Mouse (Mus musculus) bone marrow, adult 2 months (tissue): ENCODE measurements at regions not wholly inside any gene's neighbourhood (a gene's known extent, or its start where the extent isn't known, plus 50 kb on each side); places are given as distances from the start of the nearest gene placed in this dataset.

ENCODE experiments used
- CTCF ChIP-seq: fragments of 200-500 bp; IDR thresholded peaks from 2 replicates; pipeline ENCODE4 v1.5.1; 2011; ENCODE audit warnings: low read length, control low read depth; ENCODE audit not compliant: control insufficient read depth, insufficient read depth
- POLR2A ChIP-seq: fragments of 200-500 bp; IDR thresholded peaks from 2 replicates; pipeline ENCODE4 v1.6.1; 2011; ENCODE audit warnings: low read depth, mild to moderate bottlenecking, control low read depth, low read length, borderline replicate concordance; ENCODE audit not compliant: control insufficient read depth

DNA sequence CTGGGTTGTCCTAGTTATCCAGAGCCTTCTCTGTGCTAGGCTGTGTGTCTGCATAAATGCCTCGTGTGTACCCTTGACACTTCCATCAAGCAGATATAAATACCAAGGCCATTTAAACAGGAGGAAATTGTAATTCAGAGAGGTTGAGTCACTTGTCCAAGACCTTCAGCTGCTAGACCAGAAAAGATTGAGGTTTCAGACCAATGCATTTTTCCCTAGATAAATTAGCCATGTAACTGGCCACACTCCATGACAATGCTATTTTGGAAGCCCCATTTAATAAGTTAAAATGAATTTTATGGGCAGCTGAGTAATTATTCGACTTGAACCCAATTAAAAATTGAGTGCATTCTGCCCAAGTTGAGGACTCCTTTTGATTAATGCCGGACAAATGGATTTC, 509.6 kb downstream of the 1810013L24Rik start:
- TF ChIP-seq CTCF (no peak), POLR2A (no peak)
